Comparison of ENCODE assay signal across 30 mouse cellular contexts in the genomic region with DNA sequence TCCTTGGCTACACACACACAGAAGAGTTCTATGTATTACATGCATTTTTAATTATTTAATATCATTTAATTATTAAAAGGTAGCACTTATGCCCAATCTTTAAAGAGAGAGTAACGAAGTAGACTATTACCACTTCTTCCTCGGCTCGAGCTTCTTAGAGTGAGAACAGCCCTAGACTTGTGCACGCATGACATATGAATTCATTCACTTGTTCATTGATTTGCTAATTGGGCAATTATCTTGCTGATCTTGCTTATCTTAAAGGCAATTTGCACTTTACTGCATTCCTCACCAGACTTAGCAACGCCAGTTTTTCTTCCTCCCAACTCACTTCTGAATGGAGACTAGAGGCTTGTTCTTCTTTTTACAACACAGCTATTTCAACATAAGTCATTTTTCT.
DNase-seq lines count a peak whose midpoint lies in the region; ATAC-seq and TF ChIP-seq lines count a peak whose summit lies in the region.
"Had no signal": no experiment of that assay in that cellular context is flagged by ENCODE, and none has a peak within 500 bp of the region (broad histone marks: within the 10 kb centered on the region; RNA-seq: fewer than 3 reads in every experiment).

No protein-coding gene starts in this region.

- no peaks in the 10 kb centered on the region for H3K9me3 ChIP-seq in forebrain, embryonic 14.5 days (replicated peaks; ENCODE audit: control insufficient read depth, low read length)
- H3K9me3 ChIP-seq in forebrain, postnatal 0 days (ENCODE audit: low read length): no peaks in the 10 kb centered on the region
- H3K9me3 ChIP-seq in hindbrain, embryonic 14.5 days (ENCODE audit: control insufficient read depth, low read length): no peaks in the 10 kb centered on the region
- no peaks in the 10 kb centered on the region for H3K9me3 ChIP-seq in midbrain, embryonic 11.5 days (ENCODE audit: control insufficient read depth, low read length)
- H3K9me3 ChIP-seq: embryonic facial prominence, embryonic 12.5 days; embryonic facial prominence, embryonic 15.5 days; heart, embryonic 12.5 days; heart, embryonic 15.5 days; hindbrain, embryonic 15.5 days had no signal

- 16% methylated on average over 5 of the region's 5 CpGs for WGBS in forebrain, embryonic 14.5 days
- 17% methylated on average over 5 of the region's 5 CpGs for WGBS in forebrain, postnatal 0 days
- 53% methylated on average over 5 of the region's 5 CpGs for WGBS in hindbrain, embryonic 14.5 days
- WGBS in midbrain, embryonic 11.5 days: 76% methylated on average over 5 of the region's 5 CpGs

- H3K27me3 ChIP-seq in forebrain, embryonic 14.5 days (replicated peaks; ENCODE audit: control insufficient read depth, insufficient read depth, low read length): no peaks in the 10 kb centered on the region
- H3K27me3 ChIP-seq in forebrain, postnatal 0 days (ENCODE audit: insufficient read depth, low read length): no peaks in the 10 kb centered on the region
- no peaks in the 10 kb centered on the region for H3K27me3 ChIP-seq in hindbrain, embryonic 14.5 days (ENCODE audit: control insufficient read depth, insufficient read depth, low read length)
- no peaks in the 10 kb centered on the region for H3K27me3 ChIP-seq in midbrain, embryonic 11.5 days (ENCODE audit: control insufficient read depth, insufficient read depth, low read length)
- H3K27me3 ChIP-seq: CH12.LX; embryonic facial prominence, embryonic 12.5 days; embryonic facial prominence, embryonic 15.5 days; heart, embryonic 12.5 days; heart, embryonic 15.5 days; hindbrain, embryonic 15.5 days; Patski had no signal

- H3K9ac ChIP-seq in forebrain, embryonic 14.5 days (ENCODE audit: low read length): no peak overlapping the region
- H3K9ac ChIP-seq in forebrain, postnatal 0 days: no peak overlapping the region
- H3K9ac ChIP-seq in hindbrain, embryonic 14.5 days: no peak overlapping the region
- H3K9ac ChIP-seq in midbrain, embryonic 11.5 days (ENCODE audit: low read length): no peak overlapping the region
- H3K9ac ChIP-seq: embryonic facial prominence, embryonic 12.5 days; embryonic facial prominence, embryonic 15.5 days; heart, embryonic 12.5 days; heart, embryonic 15.5 days; hindbrain, embryonic 15.5 days had no signal

- peak; percentile 67 for ATAC-seq in forebrain, embryonic 14.5 days
- peak; percentile 53; the same call in 1 of the 2 replicates for ATAC-seq in forebrain, postnatal 0 days
- no peak for ATAC-seq in hindbrain, embryonic 14.5 days (ENCODE audit: low FRiP score)
- no peak for ATAC-seq in midbrain, embryonic 11.5 days (ENCODE audit: low FRiP score)
- ATAC-seq: activated CD4-positive, CD25-positive, alpha-beta regulatory T cell, adult 4 months; intestine, postnatal 0 days; Patski had no signal

- no peak overlapping the region for H3K27ac ChIP-seq in forebrain, embryonic 14.5 days (ENCODE audit: low read depth, low read length)
- no peak overlapping the region for H3K27ac ChIP-seq in forebrain, postnatal 0 days (ENCODE audit: low read depth, low read length)
- H3K27ac ChIP-seq in hindbrain, embryonic 14.5 days: no peak overlapping the region
- H3K27ac ChIP-seq in midbrain, embryonic 11.5 days (ENCODE audit: low read depth, low read length): no peak overlapping the region
- H3K27ac ChIP-seq: embryonic facial prominence, embryonic 12.5 days; embryonic facial prominence, embryonic 15.5 days; gastrocnemius, adult 2 months; heart, embryonic 15.5 days; hindbrain, embryonic 15.5 days had no signal

- no peak for TF ChIP-seq CTCF in brain, embryonic 14.5 days (IDR thresholded peaks at IDR 0.05; ENCODE audit: borderline replicate concordance, extremely low read depth, insufficient read depth, insufficient read length)
- no peak for TF ChIP-seq CTCF in forebrain, postnatal 0 days (IDR thresholded peaks at IDR 0.05; ENCODE audit: low read depth)

- no peak overlapping the region for H3K4me2 ChIP-seq in forebrain, embryonic 14.5 days (ENCODE audit: low read length)
- no peak overlapping the region for H3K4me2 ChIP-seq in forebrain, postnatal 0 days (ENCODE audit: low read depth)
- H3K4me2 ChIP-seq in hindbrain, embryonic 14.5 days (replicated peaks): no peak overlapping the region
- H3K4me2 ChIP-seq in midbrain, embryonic 11.5 days: no peak overlapping the region
- H3K4me2 ChIP-seq: embryonic facial prominence, embryonic 12.5 days; embryonic facial prominence, embryonic 15.5 days; heart, embryonic 12.5 days; heart, embryonic 15.5 days; hindbrain, embryonic 15.5 days had no signal

- H3K4me3 ChIP-seq in forebrain, embryonic 14.5 days (ENCODE audit: low read depth, low read length): no peak overlapping the region
- H3K4me3 ChIP-seq in forebrain, postnatal 0 days (ENCODE audit: low read depth, low read length): no peak overlapping the region
- no peak overlapping the region for H3K4me3 ChIP-seq in hindbrain, embryonic 14.5 days (replicated peaks; ENCODE audit: low read length)
- H3K4me3 ChIP-seq in midbrain, embryonic 11.5 days (ENCODE audit: low read depth, low read length): no peak overlapping the region
- H3K4me3 ChIP-seq: embryonic facial prominence, embryonic 12.5 days; embryonic facial prominence, embryonic 15.5 days; gastrocnemius, adult 2 months; heart, embryonic 12.5 days; heart, embryonic 15.5 days; hindbrain, embryonic 15.5 days had no signal

- DNase-seq in R1 (ENCODE audit: low read depth, low spot score): peak; percentile 27
- peak; percentile 69 for DNase-seq in brain, embryonic 14.5 days (ENCODE audit: low read depth)
- DNase-seq in forebrain, embryonic 14.5 days (ENCODE audit: low spot score): peak; percentile 67
- DNase-seq in forebrain, postnatal 0 days: no peak
- DNase-seq in lung, postnatal 10 days: no peak
- no peak for DNase-seq in hindbrain, embryonic 14.5 days (ENCODE audit: low spot score)
- no peak for DNase-seq in heart, adult 9 months (ENCODE audit: low spot score in 2 of 2)
- DNase-seq in midbrain, embryonic 11.5 days (ENCODE audit: low spot score, missing footprints): no peak
- DNase-seq: adrenal gland, adult 8-10 months; adrenal gland, postnatal 25 days; B cell, adult 2 months; cerebellum, adult 18-20 months; cerebellum, adult 9-10 months; cerebellum, postnatal 14 days; gastrocnemius, adult 2 months; gastrocnemius, postnatal 14 days; heart, adult 11 months; heart, postnatal 14 days; heart, postnatal 4 days; kidney, adult 2 months had no signal

- TF ChIP-seq POLR2A in brain, embryonic 14.5 days (IDR thresholded peaks at IDR 0.05; ENCODE audit: borderline replicate concordance, extremely low read depth, insufficient read depth, insufficient read length, poor library complexity, severe bottlenecking): no peak

- H3K4me1 ChIP-seq in forebrain, embryonic 14.5 days (ENCODE audit: control insufficient read depth, insufficient read depth, low read length): 0 out of 2 replicates have a peak, but pooled peaks cover 5% of the 10 kb centered on the region
- no peaks in the 10 kb centered on the region for H3K4me1 ChIP-seq in forebrain, postnatal 0 days (ENCODE audit: insufficient read depth)
- no peaks in the 10 kb centered on the region for H3K4me1 ChIP-seq in hindbrain, embryonic 14.5 days (replicated peaks; ENCODE audit: control insufficient read depth, insufficient read depth, low read length)
- no peaks in the 10 kb centered on the region for H3K4me1 ChIP-seq in midbrain, embryonic 11.5 days (ENCODE audit: control insufficient read depth, insufficient read depth, low read length)
- H3K4me1 ChIP-seq: embryonic facial prominence, embryonic 12.5 days; embryonic facial prominence, embryonic 15.5 days; heart, embryonic 12.5 days; heart, embryonic 15.5 days; hindbrain, embryonic 15.5 days had no signal

- H3K36me3 ChIP-seq in forebrain, embryonic 14.5 days (ENCODE audit: control insufficient read depth, insufficient read depth, low read length): no peaks in the 10 kb centered on the region
- H3K36me3 ChIP-seq in forebrain, postnatal 0 days (ENCODE audit: insufficient read depth): no peaks in the 10 kb centered on the region
- no peaks in the 10 kb centered on the region for H3K36me3 ChIP-seq in hindbrain, embryonic 14.5 days (replicated peaks; ENCODE audit: control insufficient read depth, insufficient read depth)
- no peaks in the 10 kb centered on the region for H3K36me3 ChIP-seq in midbrain, embryonic 11.5 days (ENCODE audit: control insufficient read depth, insufficient read depth, low read length)
- H3K36me3 ChIP-seq: embryonic facial prominence, embryonic 12.5 days; embryonic facial prominence, embryonic 15.5 days; G1E; heart, embryonic 12.5 days; heart, embryonic 15.5 days; hindbrain, embryonic 15.5 days had no signal

Comparison
In these comparisons a context has a peak if more than half of its experiments do, and no peak if none do; other contexts are left out.
1. DNase-seq: peak in R1 (single experiment), brain, embryonic 14.5 days (single experiment) and forebrain, embryonic 14.5 days (single experiment); none in forebrain, postnatal 0 days (single experiment), lung, postnatal 10 days (single experiment), hindbrain, embryonic 14.5 days (single experiment), heart, adult 9 months (0 of 2) and midbrain, embryonic 11.5 days (single experiment).
2. ATAC-seq: peak in forebrain, embryonic 14.5 days (single experiment) and forebrain, postnatal 0 days (single experiment); none in hindbrain, embryonic 14.5 days (single experiment) and midbrain, embryonic 11.5 days (single experiment).